Mouse (Mus musculus): ENCODE results near the gene Ssu72. TPM values are rescaled to one million over a fixed set of nuclear protein-coding genes. Genes with fewer than 3 reads are reported as not detected.
A peak's percentile ranks its signal among the peaks of the same experiment; 100 is the strongest.

Gene Ssu72
- total and polyA plus RNA-seq, 2 experiments from 2014 or later = 84.1 to 152 TPM

DNA sequence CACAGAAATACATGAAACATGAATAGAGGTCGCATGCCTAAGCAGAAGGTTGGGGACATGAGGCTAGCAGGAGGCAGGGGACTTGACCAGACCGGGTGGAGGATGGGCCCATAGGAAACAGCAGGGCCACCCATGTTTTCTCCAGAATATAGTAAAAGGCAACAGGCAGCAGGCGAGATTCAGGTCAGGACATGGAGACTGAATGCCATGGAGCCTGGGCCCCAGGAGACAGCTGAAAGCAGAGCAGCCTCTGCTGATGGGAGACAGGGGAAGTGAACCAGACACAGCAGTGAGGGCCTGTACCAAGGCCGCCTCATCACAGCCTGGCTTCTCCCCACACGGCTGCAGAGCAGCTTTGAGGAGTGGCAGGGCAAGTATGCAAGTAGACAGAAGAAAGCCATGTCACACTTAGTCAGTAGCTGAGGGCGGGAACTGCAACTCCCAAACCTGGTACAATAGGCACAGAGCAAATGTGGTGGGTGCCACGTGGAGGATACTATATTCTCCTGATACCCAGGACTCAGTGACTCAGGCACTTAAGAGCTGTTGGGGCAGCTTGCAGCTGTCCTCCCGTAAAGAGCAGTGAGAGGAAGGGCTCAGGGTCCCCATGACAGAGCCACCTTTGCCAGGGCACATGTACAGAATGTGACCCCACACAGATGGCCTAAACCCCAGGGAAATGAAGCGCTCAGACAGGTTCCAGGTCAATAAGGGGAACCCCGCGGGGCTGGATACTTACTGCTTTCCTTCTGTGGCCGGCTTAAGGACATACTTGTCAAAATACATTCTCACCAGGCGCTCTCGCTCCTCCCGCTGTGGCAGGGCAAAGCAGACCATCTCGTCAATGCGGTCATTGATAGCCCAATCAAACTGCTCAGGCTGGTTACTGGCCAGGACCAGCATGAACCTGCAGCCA, 42.2 kb downstream of the Ssu72 start:
- no peaks in the 10 kb centered on the region for H3K9me3 ChIP-seq (ENCODE audit: low read length)
- no peaks in the 10 kb centered on the region for H3K27me3 ChIP-seq (ENCODE audit: insufficient read depth, low read length)
- no peaks in the 10 kb centered on the region for H3K4me1 ChIP-seq (ENCODE audit: insufficient read depth, low read length)
- no peak overlapping the region for H3K4me3 ChIP-seq (ENCODE audit: low read depth, low read length)
- H3K27ac ChIP-seq (ENCODE audit: low read depth, low read length) = no peak overlapping the region
- 89% methylated on average over 17 of the region's 17 CpGs for WGBS
- H3K4me2 ChIP-seq (ENCODE audit: low read depth, low read length, poor library complexity, severe bottlenecking) = no peak overlapping the region
- peaks cover 76% of the 10 kb centered on the region for H3K36me3 ChIP-seq (ENCODE audit: insufficient read depth, low read length)
- TF ChIP-seq CTCF (IDR thresholded peaks at IDR 0.05) = no peak
- H3K9ac ChIP-seq (replicated peaks; ENCODE audit: low read length, poor library complexity, severe bottlenecking) = no peak overlapping the region
- DNase-seq (ENCODE audit: low spot score) (no peak), ATAC-seq (ENCODE audit: low FRiP score) (no peak)

DNA sequence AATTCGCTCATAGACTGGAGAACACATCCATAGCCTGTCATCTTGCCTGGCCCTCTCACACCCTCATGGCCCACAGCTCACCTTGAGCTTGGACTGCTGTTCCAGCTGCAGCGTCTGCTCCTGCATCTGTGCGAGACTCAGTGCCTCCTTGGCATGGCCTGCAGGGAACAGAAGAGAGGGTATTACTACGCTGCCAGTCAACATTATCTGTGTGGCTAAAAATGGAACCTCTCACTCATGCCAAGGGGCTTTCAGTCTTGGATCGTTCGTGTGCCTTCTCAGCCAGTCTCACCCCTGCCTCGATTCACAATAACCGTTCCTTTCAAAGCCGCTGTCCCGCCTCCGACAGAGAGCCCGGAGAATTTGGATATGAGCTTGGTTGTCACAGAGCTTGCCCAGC, 52.4 kb downstream of the Ssu72 start:
- H3K9ac ChIP-seq (replicated peaks; ENCODE audit: low read length, poor library complexity, severe bottlenecking) = no peak overlapping the region
- no peak for TF ChIP-seq CTCF (IDR thresholded peaks at IDR 0.05)
- H3K4me2 ChIP-seq (ENCODE audit: low read depth, low read length, poor library complexity, severe bottlenecking) = no peak overlapping the region
- H3K36me3 ChIP-seq (ENCODE audit: insufficient read depth, low read length) = peaks cover 29% of the 10 kb centered on the region
- no peak overlapping the region for H3K4me3 ChIP-seq (ENCODE audit: low read depth, low read length)
- H3K4me1 ChIP-seq (ENCODE audit: insufficient read depth, low read length) = peaks cover 10% of the 10 kb centered on the region
- H3K27me3 ChIP-seq (ENCODE audit: insufficient read depth, low read length) = no peaks in the 10 kb centered on the region
- no peak for DNase-seq (ENCODE audit: low spot score)
- no peak overlapping the region for H3K27ac ChIP-seq (ENCODE audit: low read depth, low read length)
- 88% methylated on average over 12 of the region's 12 CpGs for WGBS
- ATAC-seq (ENCODE audit: low FRiP score) = no peak
- no peaks in the 10 kb centered on the region for H3K9me3 ChIP-seq (ENCODE audit: low read length)

DNA sequence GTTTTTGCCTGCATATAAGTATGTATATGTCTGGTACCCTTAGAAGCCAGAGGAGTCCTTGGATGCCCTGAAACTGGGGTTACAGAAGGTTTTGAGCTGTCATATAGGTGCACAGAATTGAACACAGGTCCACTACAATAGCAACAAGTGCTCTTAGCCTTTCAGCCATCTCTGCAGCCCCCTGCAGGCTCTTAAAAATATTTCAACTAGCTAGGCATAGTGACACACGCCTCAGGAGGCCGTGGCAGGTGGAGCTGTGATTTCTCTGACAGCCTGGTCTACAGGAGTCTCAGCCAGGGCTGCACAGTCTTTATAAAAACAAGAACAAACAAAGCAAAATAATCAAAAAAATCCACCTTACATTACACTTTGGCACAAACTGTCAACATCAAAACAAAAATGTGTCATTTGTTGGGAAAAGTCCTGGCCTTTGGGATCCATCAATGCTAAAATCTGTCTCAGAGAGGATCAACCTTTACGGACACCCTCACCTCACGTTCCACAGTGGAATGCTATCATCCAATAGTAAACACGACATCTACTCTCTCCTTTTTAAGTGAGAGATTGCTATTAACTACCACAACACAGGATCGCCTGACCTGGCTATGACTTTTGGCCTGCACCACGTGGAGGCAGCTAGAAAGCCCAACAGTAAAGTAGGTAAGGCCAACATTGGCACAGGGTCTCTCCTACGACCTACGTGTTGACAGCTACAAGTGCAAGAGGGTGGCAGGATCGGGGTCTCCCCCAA, 55.4 kb downstream of the Ssu72 start:
- H3K4me1 ChIP-seq (ENCODE audit: insufficient read depth, low read length) = peaks cover 10% of the 10 kb centered on the region
- WGBS = 5% methylated on average over 10 of the region's 10 CpGs
- no peaks in the 10 kb centered on the region for H3K27me3 ChIP-seq (ENCODE audit: insufficient read depth, low read length)
- H3K4me3 ChIP-seq (ENCODE audit: low read depth, low read length) = peak overlapping the region; percentile 76
- peak overlapping the region; percentile 97 for H3K4me2 ChIP-seq (ENCODE audit: low read depth, low read length, poor library complexity, severe bottlenecking)
- H3K9me3 ChIP-seq (ENCODE audit: low read length) = no peaks in the 10 kb centered on the region
- ATAC-seq (ENCODE audit: low FRiP score) = peak; percentile 34; the same call in 1 of the 2 replicates
- H3K9ac ChIP-seq (replicated peaks; ENCODE audit: low read length, poor library complexity, severe bottlenecking) = peak overlapping the region; percentile 76
- H3K36me3 ChIP-seq (ENCODE audit: insufficient read depth, low read length) = peaks cover 10% of the 10 kb centered on the region
- H3K27ac ChIP-seq (ENCODE audit: low read depth, low read length) = 0 out of 2 replicates have a peak overlapping the region, but pooled peaks have one; percentile 18
- peak; percentile 56 for DNase-seq (ENCODE audit: low spot score)
- TF ChIP-seq CTCF (IDR thresholded peaks at IDR 0.05) = peak; percentile 60

DNA sequence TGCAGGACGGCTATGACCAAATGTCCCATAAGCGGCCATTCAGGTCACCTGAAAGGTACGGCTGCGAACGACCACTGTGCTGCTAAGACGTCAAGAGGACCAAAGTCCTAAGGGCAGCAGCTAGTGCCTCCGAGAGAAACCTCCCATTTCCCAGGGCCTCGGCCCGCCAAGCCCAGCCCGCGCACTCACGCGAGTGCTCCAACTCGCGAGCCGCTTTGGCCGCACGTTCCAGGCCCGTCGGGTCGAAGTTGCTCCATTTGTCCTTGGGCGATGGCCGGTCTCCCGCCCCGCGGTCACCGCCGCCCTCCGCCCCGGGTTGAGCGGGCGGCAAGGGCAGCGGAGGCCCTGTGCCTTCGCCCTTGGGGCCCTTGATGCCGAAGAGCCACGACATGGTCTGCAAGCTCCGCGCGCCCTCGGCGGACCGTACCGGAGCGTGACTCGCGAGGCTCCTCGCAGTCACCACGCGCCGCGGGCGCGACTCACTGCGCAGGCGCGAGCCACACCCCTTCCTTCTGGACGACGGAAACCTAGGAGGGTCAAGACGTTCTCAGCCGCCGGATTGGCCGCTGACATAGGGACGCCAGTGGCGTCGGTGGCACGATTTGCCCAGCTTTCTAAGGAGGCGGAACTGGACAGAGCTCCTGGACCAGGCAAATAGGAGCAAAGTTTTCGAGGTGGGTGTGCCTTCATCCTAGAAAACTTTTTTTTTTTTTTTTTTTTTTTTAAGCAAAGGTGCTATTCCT, 56.2 kb downstream of the Ssu72 start, which contains the start of gene Atad3a:
Gene Atad3a, minus strand, starts transcription at position 481 of the 743 bp plus-strand sequence.
- WGBS = under 1% methylated on average over 67 of the region's 68 CpGs
- ATAC-seq (ENCODE audit: low FRiP score) (peak; percentile 93), DNase-seq (ENCODE audit: low spot score) (peak; percentile 98)
- Histone ChIP-seq H3K4me3 (ENCODE audit: low read depth, low read length) (peak within 1 kb of the TSS; percentile 76), H3K9me3 (ENCODE audit: low read length) (no peaks in the 10 kb centered on the region), H3K4me1 (ENCODE audit: insufficient read depth, low read length) (peaks cover 10% of the 10 kb centered on the region), H3K27me3 (ENCODE audit: insufficient read depth, low read length) (no peaks in the 10 kb centered on the region), H3K27ac (ENCODE audit: low read depth, low read length) (0 out of 2 replicates have a peak within 1 kb of the TSS, but pooled peaks have one; percentile 18), H3K4me2 (ENCODE audit: low read depth, low read length, poor library complexity, severe bottlenecking) (peak within 1 kb of the TSS; percentile 97), H3K36me3 (ENCODE audit: insufficient read depth, low read length) (peaks cover 3% of the 10 kb centered on the region; the same call in 1 of the 2 replicates), H3K9ac (replicated peaks; ENCODE audit: low read length, poor library complexity, severe bottlenecking) (peak within 1 kb of the TSS; percentile 76)
- TF ChIP-seq CTCF (IDR thresholded peaks at IDR 0.05) = no peak

DNA sequence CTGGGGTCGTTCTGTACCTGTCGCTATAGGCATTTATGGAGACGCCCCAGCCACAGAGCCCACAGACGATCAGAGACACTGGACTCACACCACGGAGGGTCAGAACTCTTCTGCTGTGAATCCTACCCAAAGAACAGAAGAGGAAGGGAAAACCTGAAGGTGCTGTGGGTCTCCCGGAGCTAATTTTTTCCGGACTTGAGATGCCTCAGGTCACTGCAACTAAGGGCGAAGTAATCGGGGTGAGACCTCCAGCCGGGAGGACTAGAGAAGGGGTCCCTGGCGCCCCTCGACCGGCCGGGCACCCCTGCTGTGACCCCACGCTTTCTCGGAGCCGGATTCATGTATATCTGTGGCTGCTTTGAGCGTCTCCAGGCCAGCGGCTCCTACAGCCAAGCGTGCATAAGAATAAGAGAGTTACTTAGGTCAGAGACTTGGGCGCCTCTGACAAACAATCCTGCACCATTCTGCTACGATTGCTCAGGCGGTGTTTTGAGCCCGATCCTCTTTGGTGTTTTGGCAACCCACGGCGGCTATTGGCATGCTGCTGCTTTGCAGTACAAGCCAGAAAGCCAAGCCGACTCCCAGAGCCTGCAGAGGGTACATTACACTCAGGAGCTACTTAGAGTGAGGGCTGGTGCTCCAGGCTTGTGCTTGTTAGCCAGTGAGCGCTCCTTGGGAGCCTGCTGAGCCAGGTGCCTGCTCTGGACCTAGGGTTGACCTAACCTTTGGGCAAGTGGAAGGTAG, 56.9 kb downstream of the Ssu72 start:
- Histone ChIP-seq H3K4me3 (ENCODE audit: low read depth, low read length) (peak overlapping the region; percentile 76), H3K27me3 (ENCODE audit: insufficient read depth, low read length) (no peaks in the 10 kb centered on the region), H3K4me1 (ENCODE audit: insufficient read depth, low read length) (peaks cover 10% of the 10 kb centered on the region), H3K27ac (ENCODE audit: low read depth, low read length) (no peak overlapping the region), H3K4me2 (ENCODE audit: low read depth, low read length, poor library complexity, severe bottlenecking) (peak overlapping the region; percentile 97), H3K36me3 (ENCODE audit: insufficient read depth, low read length) (no peaks in the 10 kb centered on the region), H3K9ac (replicated peaks; ENCODE audit: low read length, poor library complexity, severe bottlenecking) (peak overlapping the region; percentile 56), H3K9me3 (ENCODE audit: low read length) (no peaks in the 10 kb centered on the region)
- WGBS = 2% methylated on average over 28 of the region's 28 CpGs
- DNase-seq (ENCODE audit: low spot score) (no peak), ATAC-seq (ENCODE audit: low FRiP score) (0 out of 2 replicates have a peak, but pooled peaks have one; percentile 9)
- no peak for TF ChIP-seq CTCF (IDR thresholded peaks at IDR 0.05)
